Mouse (Mus musculus): ENCODE results near the gene Nphp4.

- TF ChIP-seq GATA1 (IDR thresholded peaks at IDR 0.05; ENCODE audit: low read length) = no peak
- no peak for TF ChIP-seq TAL1 (IDR thresholded peaks at IDR 0.05; ENCODE audit: low read length)
These were observed 100.3 kb downstream of the Nphp4 start for GRCm38 (mm10) chr4:152576826-152577225.
